In the genomic region with DNA sequence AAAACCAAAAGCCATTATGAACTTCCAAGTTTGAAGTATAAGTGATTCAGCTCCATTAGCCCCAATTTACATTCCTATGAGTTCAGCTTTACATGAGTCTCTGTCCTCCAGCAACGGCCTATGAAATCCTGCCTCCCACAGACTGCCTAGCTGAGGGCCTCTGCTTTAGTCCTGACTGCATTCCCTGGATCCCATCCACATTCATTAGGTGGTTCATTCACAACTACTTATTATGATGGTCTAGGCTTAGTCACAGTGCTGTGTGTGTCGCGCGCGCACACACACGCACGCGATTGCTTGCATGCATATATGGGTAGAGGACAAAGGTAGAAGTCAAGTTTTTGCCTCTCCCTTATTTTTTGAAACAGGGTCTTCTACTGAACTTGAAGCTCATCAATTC, we compare ENCODE assay signal across 30 mouse cellular contexts. TPM values are rescaled to one million over a fixed set of nuclear protein-coding genes. Genes with fewer than 3 reads are reported as not detected.
DNase-seq lines count a peak whose midpoint lies in the region; ATAC-seq lines count a peak whose summit lies in the region.
"Had no signal": no experiment of that assay in that cellular context is flagged by ENCODE, and none has a peak within 500 bp of the region (broad histone marks: within the 10 kb centered on the region; RNA-seq: fewer than 3 reads in every experiment).

No protein-coding gene starts in this region.

- 82% methylated on average over 8 of the region's 8 CpGs for WGBS in forebrain, embryonic 14.5 days
- WGBS in forebrain, embryonic 16.5 days: 79% methylated on average over 8 of the region's 8 CpGs
- 87% methylated on average over 8 of the region's 8 CpGs for WGBS in heart, embryonic 14.5 days
- WGBS in heart, embryonic 10.5 days: 92% methylated on average over 8 of the region's 8 CpGs

- no peak for ATAC-seq in forebrain, embryonic 14.5 days
- ATAC-seq in forebrain, embryonic 16.5 days: no peak
- no peak for ATAC-seq in heart, embryonic 14.5 days (ENCODE audit: insufficient number of reproducible peaks, insufficient read depth, low FRiP score, low read depth)
- ATAC-seq: activated CD4-positive, CD25-positive, alpha-beta regulatory T cell, adult 4 months; forebrain, postnatal 0 days; intestine, embryonic 16.5 days had no signal

- H3K4me2 ChIP-seq in forebrain, embryonic 14.5 days (ENCODE audit: low read length): no peak overlapping the region
- H3K4me2 ChIP-seq in forebrain, embryonic 16.5 days (ENCODE audit: low read length): no peak overlapping the region
- H3K4me2 ChIP-seq in heart, embryonic 14.5 days (ENCODE audit: low read length): no peak overlapping the region
- H3K4me2 ChIP-seq: embryonic facial prominence, embryonic 13.5 days; forebrain, embryonic 12.5 days; heart, embryonic 11.5 days; hindbrain, embryonic 12.5 days; hindbrain, embryonic 15.5 days had no signal

- no peaks in the 10 kb centered on the region for H3K27me3 ChIP-seq in forebrain, embryonic 14.5 days (replicated peaks; ENCODE audit: control insufficient read depth, insufficient read depth, low read length)
- H3K27me3 ChIP-seq in forebrain, embryonic 16.5 days (replicated peaks; ENCODE audit: control insufficient read depth, insufficient read depth, low read length): no peaks in the 10 kb centered on the region
- H3K27me3 ChIP-seq in heart, embryonic 14.5 days (ENCODE audit: control insufficient read depth, insufficient read depth, low read length): no peaks in the 10 kb centered on the region
- 0 out of 2 replicates have a peak, but pooled peaks cover 5% of the 10 kb centered on the region for H3K27me3 ChIP-seq in heart, embryonic 10.5 days (ENCODE audit: insufficient read depth, poor library complexity, severe bottlenecking)
- H3K27me3 ChIP-seq: hindbrain, embryonic 12.5 days; hindbrain, embryonic 15.5 days had no signal

- DNase-seq in forebrain, embryonic 14.5 days (ENCODE audit: low spot score): peak; percentile 10
- DNase-seq in heart, embryonic 10.5 days (ENCODE audit: low spot score): no peak
- DNase-seq in Muller cell, postnatal 12 days (ENCODE audit: inconsistent ontology term): peak; percentile 66
- peak; percentile 46 for DNase-seq in brain, adult 2 months (ENCODE audit: low read depth, low spot score)
- DNase-seq in thymus, postnatal 0 days (ENCODE audit: low spot score): no peak
- no peak for DNase-seq in MN1 (ENCODE audit: low spot score)
- DNase-seq: adrenal gland, adult 8-10 months; adrenal gland, postnatal 25 days; cerebellum, adult 11 months; cerebellum, adult 8-10 months; cerebellum, postnatal 10 days; cerebellum, postnatal 36 days; embryo, embryonic 11 days; forebrain, postnatal 0 days; gastrocnemius, adult 2 months; gastrocnemius, postnatal 14 days; heart, adult 18-20 months; heart, postnatal 14 days; kidney, adult 2 months had no signal

- H3K36me3 ChIP-seq in forebrain, embryonic 14.5 days (ENCODE audit: control insufficient read depth, insufficient read depth, low read length): no peaks in the 10 kb centered on the region
- no peaks in the 10 kb centered on the region for H3K36me3 ChIP-seq in forebrain, embryonic 16.5 days (ENCODE audit: control insufficient read depth, insufficient read depth)
- H3K36me3 ChIP-seq in heart, embryonic 14.5 days (ENCODE audit: control insufficient read depth, insufficient read depth, low read length): no peaks in the 10 kb centered on the region
- H3K36me3 ChIP-seq in heart, embryonic 10.5 days: no peaks in the 10 kb centered on the region
- H3K36me3 ChIP-seq: embryonic facial prominence, embryonic 10.5 days; embryonic facial prominence, embryonic 13.5 days; forebrain, embryonic 12.5 days; hindbrain, embryonic 12.5 days; hindbrain, embryonic 15.5 days had no signal

- H3K4me3 ChIP-seq in forebrain, embryonic 14.5 days (ENCODE audit: low read depth, low read length): no peak overlapping the region
- no peak overlapping the region for H3K4me3 ChIP-seq in forebrain, embryonic 16.5 days (replicated peaks; ENCODE audit: low read length)
- no peak overlapping the region for H3K4me3 ChIP-seq in heart, embryonic 14.5 days (ENCODE audit: control insufficient read depth in 1 of 2, insufficient read depth in 1 of 2, low read depth in 1 of 2, low read length in 2 of 2)
- H3K4me3 ChIP-seq in heart, embryonic 10.5 days: no peak overlapping the region
- H3K4me3 ChIP-seq: embryonic facial prominence, embryonic 10.5 days; embryonic facial prominence, embryonic 13.5 days; erythroblast, embryonic 14.5 days; forebrain, embryonic 12.5 days; gastrocnemius, adult 2 months; hindbrain, embryonic 12.5 days; hindbrain, embryonic 15.5 days had no signal

- no peaks in the 10 kb centered on the region for H3K9me3 ChIP-seq in forebrain, embryonic 14.5 days (replicated peaks; ENCODE audit: control insufficient read depth, low read length)
- H3K9me3 ChIP-seq in forebrain, embryonic 16.5 days (ENCODE audit: control insufficient read depth, low read length): no peaks in the 10 kb centered on the region
- H3K9me3 ChIP-seq in heart, embryonic 14.5 days (ENCODE audit: control insufficient read depth, low read length): no peaks in the 10 kb centered on the region
- H3K9me3 ChIP-seq in heart, embryonic 10.5 days: no peaks in the 10 kb centered on the region
- H3K9me3 ChIP-seq: embryonic facial prominence, embryonic 10.5 days; embryonic facial prominence, embryonic 13.5 days; forebrain, embryonic 12.5 days; hindbrain, embryonic 12.5 days; hindbrain, embryonic 15.5 days had no signal

- H3K9ac ChIP-seq in forebrain, embryonic 14.5 days (ENCODE audit: low read length): no peak overlapping the region
- H3K9ac ChIP-seq in forebrain, embryonic 16.5 days (replicated peaks; ENCODE audit: low read depth, low read length): no peak overlapping the region
- H3K9ac ChIP-seq in heart, embryonic 14.5 days (ENCODE audit: low read length): no peak overlapping the region
- H3K9ac ChIP-seq: embryonic facial prominence, embryonic 13.5 days; forebrain, embryonic 12.5 days; forebrain, postnatal 0 days; hindbrain, embryonic 12.5 days; hindbrain, embryonic 15.5 days had no signal

- H3K27ac ChIP-seq in forebrain, embryonic 14.5 days (ENCODE audit: low read depth, low read length): no peak overlapping the region
- H3K27ac ChIP-seq in forebrain, embryonic 16.5 days (ENCODE audit: low read length): no peak overlapping the region
- peak overlapping the region; percentile 41 to 54; a peak in 1 of 4 replicates for H3K27ac ChIP-seq in heart, embryonic 14.5 days (replicated peaks in 1 of 2; ENCODE audit: control insufficient read depth in 1 of 2, insufficient read depth in 1 of 2, low read depth in 2 of 2, low read length in 2 of 2)
- no peak overlapping the region for H3K27ac ChIP-seq in heart, embryonic 10.5 days
- H3K27ac ChIP-seq: embryonic facial prominence, embryonic 10.5 days; embryonic facial prominence, embryonic 13.5 days; forebrain, embryonic 12.5 days; gastrocnemius, adult 2 months; hindbrain, embryonic 12.5 days; hindbrain, embryonic 15.5 days had no signal

- H3K4me1 ChIP-seq in forebrain, embryonic 14.5 days (ENCODE audit: control insufficient read depth, insufficient read depth, low read length): peaks cover 9% of the 10 kb centered on the region
- H3K4me1 ChIP-seq in forebrain, embryonic 16.5 days (replicated peaks; ENCODE audit: control insufficient read depth, insufficient read depth, low read length): peaks cover 9% of the 10 kb centered on the region
- peaks cover 18 to 34% of the 10 kb centered on the region in 2 experiments for H3K4me1 ChIP-seq in heart, embryonic 14.5 days (ENCODE audit: control insufficient read depth in 2 of 2, insufficient read depth in 2 of 2, low read length in 2 of 2)
- peaks cover 23% of the 10 kb centered on the region for H3K4me1 ChIP-seq in heart, embryonic 10.5 days

RNA-seq across cellular contexts. Expression of gene Prss35, which starts 4.6 kb away (rescaled TPM):
- 0.84 and 1.3 TPM in 2 replicates for polyA plus RNA-seq in forebrain, embryonic 14.5 days (2014; fragmentation: Nextera tagmentation; extraction: Ambion mirVana)
- 0.90 and 2.3 TPM in 2 replicates for polyA plus RNA-seq in forebrain, embryonic 16.5 days (2015; fragmentation: Nextera tagmentation; extraction: Ambion mirVana)
- polyA plus RNA-seq in heart, embryonic 14.5 days (2014; fragmentation: Nextera tagmentation; extraction: Ambion mirVana): 24.5 and 35.7 TPM in 2 replicates
- 8.1 and 9.2 TPM in 2 replicates for polyA plus RNA-seq in heart, embryonic 10.5 days (2016; fragmentation: Nextera tagmentation; extraction: Ambion mirVana)
- polyA plus RNA-seq in thymus, postnatal 0 days (2015; fragmentation: Nextera tagmentation; extraction: Ambion mirVana): 0.35 and 1.4 TPM in 2 replicates
- polyA plus RNA-seq: activated CD4-positive, CD25-positive, alpha-beta regulatory T cell, adult 4 months; erythroblast, embryonic 14.5 days had no signal

RNA-seq across cellular contexts. Expression of gene Me1, which starts 43.0 kb away (rescaled TPM):
- 13.8 and 19.1 TPM in 2 replicates for polyA plus RNA-seq in forebrain, embryonic 14.5 days (2014; fragmentation: Nextera tagmentation; extraction: Ambion mirVana)
- polyA plus RNA-seq in forebrain, embryonic 16.5 days (2015; fragmentation: Nextera tagmentation; extraction: Ambion mirVana): 21.5 and 22.7 TPM in 2 replicates
- 29.3 and 33.3 TPM in 2 replicates for polyA plus RNA-seq in heart, embryonic 14.5 days (2014; fragmentation: Nextera tagmentation; extraction: Ambion mirVana)
- polyA plus RNA-seq in heart, embryonic 10.5 days (2016; fragmentation: Nextera tagmentation; extraction: Ambion mirVana): 26.1 and 39.1 TPM in 2 replicates
- 8.8 and 10.0 TPM in 2 replicates for polyA plus RNA-seq in thymus, postnatal 0 days (2015; fragmentation: Nextera tagmentation; extraction: Ambion mirVana)
- polyA plus RNA-seq: activated CD4-positive, CD25-positive, alpha-beta regulatory T cell, adult 4 months had no signal

Comparison
In these comparisons a context has a peak if more than half of its experiments do, and no peak if none do; other contexts are left out.
1. H3K27ac ChIP-seq: peak in heart, embryonic 14.5 days (2 of 2); none in forebrain, embryonic 14.5 days (single experiment), forebrain, embryonic 16.5 days (single experiment) and heart, embryonic 10.5 days (single experiment).
2. DNase-seq: peak in forebrain, embryonic 14.5 days (single experiment), Muller cell, postnatal 12 days (single experiment) and brain, adult 2 months (single experiment); none in heart, embryonic 10.5 days (single experiment), thymus, postnatal 0 days (single experiment) and MN1 (single experiment).